Mouse (Mus musculus) spleen, adult 10 weeks (tissue): ENCODE data around the gene Cyp2r1. TPM values are rescaled to one million over a fixed set of nuclear protein-coding genes. Genes with fewer than 3 reads are reported as not detected.

ENCODE experiments used
- polyA plus RNA-seq: library from polyadenylated mRNA; stranded (reverse); fragments of 350-450 nt; fragmentation: Illumina TruSeq; extraction: RNeasy Lipid Tissue Mini Kit (QIAGEN cat#74804); gene quantifications from one replicate; pipeline ENCODE4 v1.2.3, GENCODE M21; 2015; ENCODE audit warnings: low replicate concordance; ENCODE audit not compliant: insufficient read depth

Gene Cyp2r1
- 7.7 TPM for polyA plus RNA-seq

DNA sequence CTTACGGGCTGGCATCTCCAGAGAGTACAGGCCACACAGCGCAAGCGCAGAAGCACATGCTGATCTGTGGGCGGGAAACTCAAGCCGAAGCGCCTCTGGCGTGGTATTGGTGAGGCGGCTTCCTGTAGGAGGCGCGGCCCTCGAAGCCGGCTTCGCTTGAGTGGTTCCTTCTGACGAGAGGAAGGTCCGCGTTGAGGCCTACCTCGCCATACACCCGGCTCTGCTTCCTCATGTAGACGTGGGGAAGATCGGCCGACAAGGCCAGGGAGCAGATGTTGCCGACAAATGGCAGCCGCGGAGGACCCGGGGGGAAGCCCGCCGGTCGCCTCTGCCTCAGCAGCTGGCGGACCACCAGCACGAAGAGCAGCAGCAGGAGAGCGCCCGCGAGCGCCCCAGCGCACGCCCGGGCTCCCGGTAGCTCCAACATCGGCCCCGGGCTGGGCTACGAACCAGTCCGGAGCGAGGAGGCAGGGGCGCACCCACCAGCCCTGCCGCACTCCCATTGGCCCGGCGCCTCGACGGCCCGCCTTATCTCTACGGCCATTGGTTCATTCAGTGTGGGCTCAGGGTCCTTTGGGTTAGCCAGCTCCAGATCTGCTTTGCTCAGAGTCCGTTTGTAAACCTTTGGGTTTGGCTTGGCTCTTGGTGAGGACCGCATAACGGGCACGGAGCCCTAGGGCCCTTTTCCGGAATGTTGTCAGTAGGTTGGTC, at the start of gene Cyp2r1:
TSS of gene Cyp2r1 (minus strand) at position 442 of the 711 bp plus-strand sequence.

Other genes starting within 250 kb of the Cyp2r1 start
- 29.8 TPM for gene Pde3b, start 147.7 kb downstream of the Cyp2r1 start, polyA plus RNA-seq
- gene Calca, start 73.4 kb upstream of the Cyp2r1 start, polyA plus RNA-seq = not detected
- not detected for gene Calcb, start 155.7 kb upstream of the Cyp2r1 start, polyA plus RNA-seq
- gene Insc, start 180.7 kb upstream of the Cyp2r1 start, polyA plus RNA-seq = not detected